Mouse (Mus musculus): ENCODE results near the gene Tab2. TPM values are rescaled to one million over a fixed set of nuclear protein-coding genes. Genes with fewer than 3 reads are reported as not detected.

The Tab2 gene
- 10 to 100 TPM; 36.0 to 41.6 (median 40.0) TPM for polyA plus RNA-seq (2017; shearing (Covaris generic))

GRCm38 (mm10) chr10:7956228-7957001, at the start of gene Tab2:
Gene Tab2 (minus strand): TSS chr10:7956230.
- ATAC-seq = peak; percentile 73

GRCm38 (mm10) chr10:7992258-7992919, 36.4 kb upstream of the Tab2 start:
- peak; percentile 67 for ATAC-seq

GRCm38 (mm10) chr10:7991596-7991995, 35.6 kb upstream of the Tab2 start:
- ATAC-seq = no peak

GRCm38 (mm10) chr10:7987521-7987920, 31.5 kb upstream of the Tab2 start:
- no peak for ATAC-seq

- peak; percentile 54 for ATAC-seq
These were observed 20.4 kb upstream of the Tab2 start for GRCm38 (mm10) chr10:7976462-7976861.

- ATAC-seq = no peak
These were observed 12.8 kb upstream of the Tab2 start for GRCm38 (mm10) chr10:7968747-7969280.

- no peak for ATAC-seq
These were observed 11.1 kb upstream of the Tab2 start for GRCm38 (mm10) chr10:7967096-7967495.

- no peak for ATAC-seq
These were observed 3.0 kb upstream of the Tab2 start for GRCm38 (mm10) chr10:7959073-7959472.

- no peak for ATAC-seq
These were observed 352 bp downstream of the Tab2 start for GRCm38 (mm10) chr10:7955634-7956121.

GRCm38 (mm10) chr10:7954989-7955633, 919 bp downstream of the Tab2 start:
- peak; percentile 12 for ATAC-seq

GRCm38 (mm10) chr10:7954627-7954988, 1.4 kb downstream of the Tab2 start:
- ATAC-seq = no peak

GRCm38 (mm10) chr10:7943006-7943405, 13.0 kb downstream of the Tab2 start:
- no peak for ATAC-seq

- no peak for ATAC-seq
These were observed 19.4 kb downstream of the Tab2 start for GRCm38 (mm10) chr10:7936556-7937192.

- ATAC-seq = no peak
These were observed 23.1 kb downstream of the Tab2 start for GRCm38 (mm10) chr10:7932958-7933357.

- ATAC-seq = no peak
These were observed 27.0 kb downstream of the Tab2 start for GRCm38 (mm10) chr10:7928996-7929395.

- no peak for ATAC-seq
These were observed 30.5 kb downstream of the Tab2 start for GRCm38 (mm10) chr10:7925481-7925880.

GRCm38 (mm10) chr10:7923433-7923832, 32.6 kb downstream of the Tab2 start:
- ATAC-seq = no peak

GRCm38 (mm10) chr10:7911268-7911667, 44.8 kb downstream of the Tab2 start:
- no peak for ATAC-seq

- ATAC-seq = peak; percentile 44
These were observed 48.9 kb downstream of the Tab2 start for GRCm38 (mm10) chr10:7907151-7907550.

- no peak for ATAC-seq
These were observed 51.9 kb downstream of the Tab2 start for GRCm38 (mm10) chr10:7904157-7904556.

- no peak for ATAC-seq
These were observed 55.1 kb downstream of the Tab2 start for GRCm38 (mm10) chr10:7900719-7901627.
